Mouse (Mus musculus): Measurements from ENCODE around the gene Ccnl1.

Ccnl1 gene

DNA sequence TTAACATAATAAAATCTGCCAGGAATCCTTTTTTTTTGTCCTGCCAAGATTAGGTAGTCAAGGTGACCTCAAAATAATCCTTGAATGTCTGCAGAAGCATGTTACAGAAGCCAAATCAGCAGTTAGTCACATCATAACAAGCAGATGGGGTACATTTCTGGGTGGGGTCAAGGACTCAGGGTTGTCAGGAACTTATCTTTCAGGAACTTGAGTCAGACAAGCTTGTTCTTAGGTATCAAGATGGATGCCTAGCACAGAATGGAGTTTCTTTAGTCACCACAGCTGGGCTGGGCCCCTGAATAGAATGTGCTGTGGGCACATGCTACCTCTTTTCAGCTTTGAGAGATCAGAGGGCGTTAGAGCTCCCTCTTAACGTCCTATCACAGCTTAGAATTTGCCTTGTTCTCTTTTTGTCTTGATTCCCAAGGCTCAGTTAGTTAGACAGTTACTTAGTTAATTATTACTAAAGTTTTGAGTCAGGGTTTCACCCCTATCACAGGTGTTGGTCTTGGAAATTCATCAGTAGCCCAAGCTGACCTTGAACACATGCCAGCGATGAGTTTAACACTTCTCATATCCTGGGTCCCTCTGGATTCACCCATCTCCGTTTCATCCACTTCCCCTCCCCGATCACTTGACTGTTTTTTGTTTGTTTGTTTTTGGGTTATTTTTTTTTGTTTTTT lies 32.9 kb downstream of the Ccnl1 start:
- peak; percentile 82 for DNase-seq

DNA sequence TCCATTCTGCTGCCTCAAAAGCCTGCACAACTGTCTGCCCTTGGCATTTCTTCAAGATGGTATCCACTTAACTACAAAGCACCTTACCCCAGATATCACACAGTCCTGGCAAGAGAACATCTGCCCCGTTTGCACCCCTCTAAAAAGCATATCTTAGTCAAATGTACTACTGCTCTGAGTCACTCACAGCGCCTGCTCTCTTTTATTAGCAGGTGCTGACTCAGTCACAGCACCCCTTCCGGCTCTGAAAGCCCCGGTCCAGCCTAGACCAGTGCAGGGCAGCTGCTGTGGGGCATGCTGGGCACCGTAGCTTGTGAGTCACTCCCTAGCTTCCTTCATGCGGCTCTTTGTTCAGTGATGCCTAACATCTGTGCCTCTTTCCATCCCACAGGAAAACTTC lies 35.6 kb downstream of the Ccnl1 start:
- DNase-seq: peak; percentile 97

DNA sequence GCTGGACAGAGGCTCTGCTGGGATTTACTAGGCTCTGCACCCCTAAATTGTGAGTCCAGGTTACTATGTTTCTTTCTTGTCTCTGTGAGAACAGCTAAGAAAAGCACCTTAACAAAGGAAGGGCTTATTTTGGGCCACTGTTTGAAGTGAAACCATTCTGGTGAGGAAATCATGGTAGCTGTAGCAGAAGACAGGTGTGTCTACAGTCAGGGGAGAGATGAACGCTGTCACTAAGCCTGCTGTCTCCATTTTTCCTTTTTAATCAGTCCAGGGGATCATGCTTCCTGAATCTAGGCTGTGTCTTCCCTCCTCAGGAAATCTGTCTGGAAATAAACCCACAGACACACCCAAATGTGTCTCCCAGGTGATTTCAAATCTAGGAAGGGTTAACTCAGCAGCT lies 36.4 kb downstream of the Ccnl1 start:
- DNase-seq: peak; percentile 80

DNA sequence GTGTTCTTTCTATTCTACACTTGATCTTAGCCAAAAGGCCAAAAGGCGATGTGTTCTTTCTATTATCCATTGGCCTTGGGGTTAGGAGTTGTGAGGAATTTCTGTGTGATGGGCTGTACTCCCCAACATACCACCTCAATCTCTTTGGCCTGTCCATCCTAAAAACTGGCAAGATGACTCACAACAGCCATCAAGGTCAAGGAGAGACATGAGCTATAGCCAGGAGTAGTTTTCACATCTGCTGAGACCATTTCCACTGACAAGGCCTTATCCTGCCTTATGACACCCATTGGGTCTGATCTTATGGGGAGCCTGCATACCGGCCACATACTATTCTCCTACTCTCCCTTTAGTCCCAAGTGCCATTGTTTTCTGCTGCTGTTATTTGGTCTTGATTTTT lies 39.0 kb downstream of the Ccnl1 start:
- DNase-seq: peak; percentile 51

DNA sequence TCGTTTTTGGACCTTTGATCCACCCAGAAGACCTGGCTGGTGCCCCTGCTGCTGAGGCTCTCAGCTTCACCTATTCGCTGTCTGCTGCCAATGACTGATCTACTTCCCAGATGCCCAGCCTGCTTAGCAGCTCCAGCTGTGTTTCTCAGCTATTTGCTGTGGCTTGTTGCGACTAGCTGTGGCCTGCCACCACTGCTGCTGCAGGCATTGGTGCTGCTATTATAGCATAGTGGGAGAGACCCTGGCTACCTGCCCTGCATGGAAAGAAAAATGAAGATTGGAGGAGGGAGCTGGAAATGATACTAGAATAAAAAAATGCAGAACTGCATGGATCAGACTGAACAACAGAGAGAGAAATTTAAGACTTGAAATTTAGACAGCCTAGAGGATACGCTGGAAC lies 45.1 kb downstream of the Ccnl1 start:
- DNase-seq: peak; percentile 88

DNA sequence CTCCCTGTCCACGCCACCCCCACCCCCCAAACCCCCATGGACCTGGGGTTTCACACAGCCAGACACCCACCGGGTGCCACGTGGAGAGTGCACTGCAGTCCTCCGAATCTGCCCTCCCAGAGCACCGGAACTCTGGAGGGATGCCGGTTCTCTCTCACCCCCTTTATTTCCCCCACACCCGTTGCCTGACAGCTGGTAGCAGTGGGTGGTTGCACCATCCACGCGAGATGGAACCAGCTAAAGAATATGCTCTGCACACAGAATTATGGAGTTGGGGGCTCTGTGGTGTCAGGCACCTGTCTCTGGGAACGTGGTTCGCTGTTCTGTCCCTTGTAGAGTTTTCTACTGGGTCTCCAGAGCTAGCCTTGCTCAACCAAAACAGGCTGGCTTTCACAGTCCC lies 45.8 kb downstream of the Ccnl1 start:
- DNase-seq: peak; percentile 86

DNA sequence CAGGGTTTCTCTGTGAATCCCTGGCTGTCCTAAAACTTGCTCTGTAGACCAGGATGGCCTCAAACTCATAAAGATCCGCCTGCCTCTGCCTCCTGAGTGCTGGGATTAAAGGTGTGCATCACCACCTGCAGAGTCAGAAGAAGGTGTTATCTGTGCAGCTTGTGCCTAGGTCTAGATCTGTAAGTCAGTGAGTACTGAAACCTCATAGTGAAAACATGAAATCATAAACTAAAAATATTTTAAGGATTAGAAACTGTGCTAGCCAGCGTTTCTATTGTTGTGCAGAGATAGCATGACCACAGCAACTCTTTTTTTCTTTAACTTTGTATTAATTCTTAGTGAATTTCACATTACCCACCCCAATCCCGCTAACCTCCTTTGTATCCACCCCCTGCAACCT lies 46.8 kb downstream of the Ccnl1 start:
- DNase-seq: peak; percentile 82

DNA sequence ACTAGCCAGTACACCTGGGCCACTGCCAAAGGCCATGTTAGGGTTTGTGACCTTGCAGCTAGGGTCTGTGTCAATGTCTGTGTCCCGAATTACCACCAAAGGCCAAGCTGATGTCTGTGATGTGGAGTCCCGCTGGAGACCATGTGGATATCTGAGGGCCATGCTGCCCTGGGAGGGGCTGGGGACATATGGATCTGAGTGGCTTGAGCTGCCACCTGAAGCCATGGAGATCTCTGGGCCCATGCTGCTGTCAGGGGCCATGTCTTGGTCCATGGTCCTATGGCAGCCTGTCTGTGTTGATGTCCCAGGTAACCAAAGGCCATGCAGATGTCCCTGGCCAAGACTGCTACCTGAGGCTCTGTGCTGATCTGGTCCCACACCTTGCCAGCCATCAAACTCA lies 48.6 kb downstream of the Ccnl1 start:
- peak; percentile 88 for DNase-seq

DNA sequence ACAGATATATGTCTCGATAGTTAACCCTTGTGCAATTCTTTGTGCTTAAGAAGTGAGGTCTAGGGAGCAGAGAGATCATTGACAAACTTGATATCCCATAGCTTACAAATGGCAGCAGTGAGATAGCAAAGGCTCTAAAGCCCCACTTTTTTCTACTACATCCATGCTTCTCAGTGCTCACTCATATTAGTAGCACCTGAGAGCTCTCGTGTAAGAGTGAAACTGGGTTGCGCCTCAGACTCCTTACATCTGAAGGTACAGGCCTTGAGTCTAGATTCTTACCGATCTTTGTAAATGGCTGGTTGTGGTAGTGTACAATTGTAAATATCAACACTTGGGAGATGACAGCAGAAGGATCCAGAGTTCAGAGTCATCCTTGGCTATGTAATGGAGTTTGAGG lies 50.5 kb downstream of the Ccnl1 start:
- DNase-seq: peak; percentile 51

DNA sequence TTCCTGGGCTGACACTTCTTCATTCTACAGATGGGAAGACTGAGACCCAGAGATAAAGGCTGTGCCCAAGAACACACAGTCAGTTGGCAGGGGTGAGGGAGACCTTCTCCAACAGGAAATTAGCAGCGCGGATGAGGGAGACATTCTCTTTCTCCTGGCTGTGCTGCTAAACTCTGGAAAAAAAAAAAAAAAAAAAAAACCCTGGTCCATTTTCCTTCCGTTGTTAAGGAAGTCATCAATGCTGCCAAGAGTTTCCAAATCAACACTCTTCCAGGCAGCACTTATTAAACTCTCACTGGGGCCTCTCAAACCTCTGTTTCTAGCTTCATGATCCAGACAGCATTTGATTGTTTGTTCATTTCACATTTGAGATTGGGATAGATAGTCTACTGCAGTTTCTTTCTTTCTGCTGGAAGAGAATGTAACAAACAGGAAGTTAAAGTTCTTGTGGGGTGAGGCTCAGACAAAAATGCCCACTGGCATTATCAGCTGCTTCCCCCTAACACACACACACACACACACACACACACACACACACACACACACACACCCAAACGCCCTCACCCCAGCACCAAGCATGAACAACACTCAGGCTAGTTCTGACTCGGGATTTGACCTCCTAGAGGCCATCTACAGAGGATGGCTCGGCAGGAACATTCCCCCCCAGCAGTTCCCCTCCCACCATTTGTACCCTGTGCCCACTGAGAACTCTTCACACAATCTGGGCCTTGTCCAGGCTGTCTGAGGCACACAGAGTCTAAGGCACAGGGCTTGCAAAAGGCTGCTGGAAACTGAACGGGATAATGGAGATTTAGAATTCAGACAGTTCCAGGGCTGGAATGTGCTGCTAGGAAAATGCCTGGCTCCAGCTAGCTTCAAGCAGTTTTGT lies 52.5 kb downstream of the Ccnl1 start:
- peak; percentile 96 for DNase-seq

DNA sequence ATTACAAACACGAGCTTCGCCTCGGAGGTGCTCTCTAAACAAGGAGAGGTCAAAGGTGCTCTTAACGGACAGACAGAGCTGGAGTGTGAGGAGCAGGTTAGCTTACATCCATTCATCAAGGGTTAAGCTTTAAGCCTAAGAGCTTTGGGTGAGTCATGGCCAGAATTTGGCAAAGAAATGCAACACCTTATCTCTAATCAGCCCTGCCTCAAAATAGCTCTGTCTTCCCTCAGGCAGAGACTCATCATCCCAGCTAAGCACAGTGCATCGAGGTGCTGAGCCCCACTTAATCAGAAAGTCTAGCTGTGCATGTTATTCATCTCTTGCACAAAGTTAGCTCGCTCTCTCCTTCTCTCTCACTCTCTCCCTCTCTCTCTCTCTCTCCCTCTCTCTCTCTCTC lies 53.3 kb downstream of the Ccnl1 start:
- DNase-seq: peak; percentile 95

DNA sequence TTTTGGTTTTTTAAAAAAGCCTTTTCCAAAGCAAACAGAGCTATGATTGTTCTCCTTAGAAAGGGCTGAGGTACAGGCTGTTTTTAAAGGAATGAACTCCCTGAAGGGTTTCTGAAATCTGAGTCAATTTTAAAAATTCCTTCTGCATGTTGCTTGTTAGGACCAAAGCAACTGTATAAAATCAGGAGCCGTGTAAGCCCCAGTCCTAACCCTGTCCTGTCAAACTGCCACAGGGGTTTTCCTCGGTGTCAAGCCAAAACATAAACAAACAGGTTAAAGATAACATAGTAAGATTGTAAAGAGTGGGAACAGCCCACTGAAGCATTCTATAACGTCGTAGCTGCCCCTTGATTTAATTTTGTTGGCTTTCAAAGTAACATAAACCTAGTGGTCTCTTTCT lies 53.9 kb downstream of the Ccnl1 start:
- peak; percentile 81 for DNase-seq

DNA sequence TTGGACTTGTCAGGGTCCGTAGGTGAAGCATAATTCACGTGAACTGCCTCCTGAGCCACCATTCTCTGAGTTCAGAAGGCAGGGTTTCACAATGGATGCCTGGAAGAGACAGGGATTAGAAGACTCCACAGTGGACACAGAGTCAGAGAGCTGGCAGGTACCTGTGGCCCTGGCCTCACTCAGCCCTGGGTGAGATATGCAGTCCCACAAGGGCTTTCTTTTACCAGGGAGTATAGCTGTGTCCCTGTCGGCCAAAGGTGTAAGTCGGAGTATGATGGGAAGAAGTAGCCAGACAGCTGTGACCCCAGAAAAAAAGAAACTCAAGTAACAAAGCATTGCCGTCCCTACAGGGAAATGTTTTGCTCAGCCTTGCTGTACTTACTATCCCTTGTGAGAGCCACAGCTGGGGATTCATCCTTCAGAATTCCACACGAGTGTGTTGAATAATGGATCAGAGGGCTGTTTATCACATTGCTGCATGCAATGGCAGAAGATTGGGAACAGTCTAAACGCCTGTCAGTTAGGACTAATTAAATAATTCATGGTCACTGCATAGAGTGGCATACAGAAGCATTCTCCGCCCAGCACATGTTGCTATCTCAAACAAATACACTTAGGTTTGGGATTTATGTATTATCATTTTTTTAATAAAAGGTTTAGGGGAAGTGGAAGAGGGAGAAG lies 59.3 kb downstream of the Ccnl1 start:
- no peak for DNase-seq

DNA sequence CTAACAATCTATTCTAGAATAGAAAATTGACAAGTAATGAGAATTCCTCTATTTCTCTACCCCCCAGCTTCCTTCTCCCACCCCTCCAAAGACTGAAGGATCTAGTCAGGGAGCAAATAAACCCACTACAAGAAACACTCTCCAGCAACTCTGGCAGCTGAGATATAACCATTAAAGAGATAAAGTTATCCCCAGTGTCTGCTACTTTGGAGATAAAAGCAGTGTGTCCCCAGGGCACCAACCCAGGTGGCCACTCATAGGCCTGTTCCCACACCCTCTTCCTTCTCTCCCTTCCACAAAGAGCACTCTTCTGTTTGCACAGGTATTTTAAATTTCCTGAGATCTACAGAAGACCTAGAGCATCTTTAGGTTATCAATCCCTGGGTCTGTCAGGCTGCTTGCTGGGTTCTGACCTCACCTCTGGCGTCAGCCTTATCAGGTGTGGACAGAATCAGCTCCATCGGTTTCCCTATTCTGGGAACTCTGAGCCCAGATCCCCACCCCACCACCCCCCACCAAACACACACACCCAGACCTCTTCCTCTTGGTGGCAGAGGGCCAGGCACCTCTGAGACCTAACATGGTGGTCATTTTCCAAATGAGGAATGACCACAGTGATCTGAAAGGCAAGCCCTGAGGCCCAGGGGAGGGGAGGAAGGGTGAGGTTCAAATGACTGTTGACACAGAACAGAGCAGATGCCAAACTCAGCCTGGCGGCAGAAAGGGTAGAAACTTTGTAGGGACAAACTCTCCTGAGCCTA lies 60.6 kb downstream of the Ccnl1 start:
- DNase-seq: peak; percentile 94
